16 mouse cellular contexts compared by ENCODE assay signal in the genomic region with DNA sequence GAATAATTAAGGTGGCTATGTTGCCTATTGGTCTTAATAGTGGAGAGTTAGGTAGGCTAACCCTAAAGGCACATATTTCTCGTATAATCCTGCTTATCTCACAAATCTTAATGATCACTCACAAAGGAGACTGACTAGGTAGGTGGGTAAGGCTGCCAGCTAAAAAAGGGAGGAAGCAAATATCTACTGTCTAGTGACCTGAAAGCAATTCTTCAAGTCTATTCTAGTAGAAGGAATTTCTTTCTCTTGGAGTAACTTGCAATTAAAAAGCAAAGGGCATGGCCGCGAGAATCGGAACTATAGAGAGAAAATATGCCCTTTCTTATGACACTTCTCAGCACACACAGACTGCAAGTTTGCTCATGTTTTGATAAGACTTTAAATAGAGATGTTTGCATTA.
"Had no signal": no experiment of that assay in that cellular context is flagged by ENCODE, and none has a peak within 500 bp of the region (broad histone marks: within the 10 kb centered on the region; RNA-seq: fewer than 3 reads in every experiment).

No protein-coding gene starts in this region.

- H3K4me1 ChIP-seq: stomach, embryonic 15.5 days had no signal

- H3K4me2 ChIP-seq: neural tube, embryonic 12.5 days; neural tube, embryonic 13.5 days; neural tube, embryonic 15.5 days; stomach, embryonic 15.5 days had no signal

- H3K9ac ChIP-seq: neural tube, embryonic 12.5 days; neural tube, embryonic 13.5 days; neural tube, embryonic 15.5 days; stomach, embryonic 15.5 days had no signal

- H3K27ac ChIP-seq: neural tube, embryonic 12.5 days; neural tube, embryonic 13.5 days; neural tube, embryonic 15.5 days; stomach, postnatal 0 days had no signal

- DNase-seq: right cerebral cortex, adult 18-20 months; right cerebral cortex, postnatal 14 days; right cerebral cortex, postnatal 25 days; right cerebral cortex, postnatal 4 days; spleen, adult 18-20 months; thymus, adult 18-20 months; thymus, adult 2 months; thymus, postnatal 14 days; thymus, postnatal 25 days; thymus, postnatal 36 days; thymus, postnatal 4 days had no signal

- H3K9me3 ChIP-seq: neural tube, embryonic 12.5 days; neural tube, embryonic 13.5 days; neural tube, embryonic 15.5 days; stomach, embryonic 15.5 days had no signal

- H3K27me3 ChIP-seq: neural tube, embryonic 12.5 days; neural tube, embryonic 13.5 days; stomach, embryonic 15.5 days had no signal

- H3K36me3 ChIP-seq: neural tube, embryonic 12.5 days; neural tube, embryonic 13.5 days; neural tube, embryonic 15.5 days; stomach, embryonic 15.5 days had no signal

- H3K4me3 ChIP-seq: neural tube, embryonic 12.5 days; neural tube, embryonic 13.5 days; neural tube, embryonic 15.5 days; stomach, embryonic 15.5 days had no signal
